Mouse (Mus musculus) lung, adult 2 months (tissue): Measurements from ENCODE around the gene Gfra4. TPM values are rescaled to one million over a fixed set of nuclear protein-coding genes. Genes with fewer than 3 reads are reported as not detected.

Experiments used
- DNase-seq: peaks from one replicate; pipeline ENCODE4 v3.0.0; 2022
- H3K4me1 ChIP-seq: fragments of 200-500 bp; 2 replicates; pipeline ENCODE4 v1.6.1; 2011; ENCODE audit warnings: low read length; ENCODE audit not compliant: control insufficient read depth, insufficient read depth
- H3K4me3 ChIP-seq: fragments of 200-500 bp; replicated peaks from 2 replicates; pipeline ENCODE3; 2011; ENCODE audit warnings: low read depth, mild to moderate bottlenecking, control low read depth, low read length; ENCODE audit errors: extremely low read depth
- CTCF ChIP-seq: fragments of 200-500 bp; IDR thresholded peaks from 2 replicates; pipeline ENCODE4 v1.5.1; 2011; ENCODE audit warnings: mild to moderate bottlenecking, low read length, control low read depth; ENCODE audit not compliant: insufficient read depth
- POLR2A ChIP-seq: fragments of 200-500 bp; IDR thresholded peaks from 2 replicates; pipeline ENCODE4 v1.6.1; 2011; ENCODE audit warnings: low read depth, mild to moderate bottlenecking, control low read depth, low read length, borderline replicate concordance; ENCODE audit errors: extremely low read depth
- WGBS: fragments of 180-500 bp; shearing (Covaris S2); methylation state at CpG from one replicate; pipeline ENCODE4 v1.1.7; 2018; 5-methylcytosine and 5-hydroxymethylcytosine counted together
- polyA plus RNA-seq: library from polyadenylated mRNA; depleted of rRNA; stranded (reverse); fragments of >200 nt; gene quantifications from 2 replicates; pipeline ENCODE4 v1.2.3, GENCODE M21; 2012; rRNA removed

The Gfra4 gene
- polyA plus RNA-seq: 7.3 and 10.9 TPM in 2 replicates

DNA sequence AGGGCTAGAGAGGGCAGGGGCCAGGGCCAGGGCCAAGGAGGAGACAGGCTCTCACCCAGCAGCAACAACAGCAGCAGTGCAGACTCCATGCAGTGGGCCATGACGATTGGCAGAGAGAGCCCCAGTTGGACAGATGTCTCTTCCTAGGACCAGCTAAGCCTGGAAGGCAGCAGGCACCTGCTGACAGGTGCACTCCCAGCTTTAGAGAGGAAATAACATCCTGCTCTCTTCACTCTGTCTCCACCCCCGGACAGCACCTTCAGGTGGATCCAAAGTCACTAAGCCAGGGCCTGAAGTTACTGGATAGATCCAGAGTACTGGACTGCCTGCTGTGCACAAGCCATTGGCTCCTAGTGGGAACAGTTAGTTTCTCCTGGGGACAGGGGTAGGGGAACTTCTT lies at the start of gene Gfra4:
Gene Gfra4, minus strand, starts transcription at position 101 of the 400 bp plus-strand sequence.
- Histone ChIP-seq H3K4me1 (no peaks in the 10 kb centered on the region), H3K4me3 (no peak within 1 kb of the TSS)
- no peak for DNase-seq
- TF ChIP-seq POLR2A (no peak), CTCF (no peak)
- WGBS: 78% methylated on average over 2 of the region's 2 CpGs

DNA sequence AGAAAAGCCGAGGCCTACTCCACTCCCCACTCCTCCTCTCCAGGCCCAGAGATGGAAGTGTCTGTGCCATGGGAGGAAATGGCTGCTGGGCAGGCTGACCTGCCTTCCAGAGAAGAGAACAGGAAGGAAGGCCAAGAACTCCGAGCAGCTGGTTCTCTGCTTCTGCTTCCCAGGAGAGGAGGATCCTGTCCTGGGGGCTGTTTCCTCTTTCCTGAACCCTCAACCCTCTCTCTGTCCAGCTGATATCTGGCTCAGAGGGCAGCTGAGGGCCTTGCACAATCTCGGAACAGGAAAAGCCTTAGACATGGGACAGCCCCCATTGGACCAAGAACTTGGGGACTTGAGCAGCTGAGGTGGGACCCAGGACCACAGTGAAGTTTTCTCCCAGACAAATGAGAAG lies 48.0 kb upstream of the Gfra4 start:
- H3K4me3 ChIP-seq: no peak overlapping the region
- DNase-seq: no peak
- WGBS: 49% methylated on average over 3 of the region's 3 CpGs
- peaks cover 1% of the 10 kb centered on the region; the same call in 1 of the 2 replicates for H3K4me1 ChIP-seq
- TF ChIP-seq POLR2A: no peak
- TF ChIP-seq CTCF: no peak

DNA sequence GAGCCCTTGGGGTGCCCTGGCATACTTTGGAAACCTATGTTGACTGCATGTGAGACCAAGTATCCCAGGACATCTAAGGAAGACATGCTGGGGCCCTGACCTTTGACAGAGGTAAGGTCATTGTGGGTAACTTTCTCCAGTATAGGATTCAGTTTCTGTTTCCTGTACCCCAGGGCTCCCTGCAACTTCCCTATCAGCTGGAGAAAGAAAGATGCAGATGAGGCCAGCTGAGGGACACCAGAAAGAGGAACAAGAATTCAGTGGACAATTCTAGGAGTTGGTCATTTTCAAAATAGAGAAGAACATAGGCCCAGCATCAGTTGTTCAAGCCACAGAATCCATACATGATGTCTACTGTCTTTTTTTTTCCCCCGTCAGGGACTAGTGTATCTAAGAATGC lies 46.7 kb upstream of the Gfra4 start:
- DNase-seq: no peak
- TF ChIP-seq CTCF: no peak
- no peak for TF ChIP-seq POLR2A
- Histone ChIP-seq H3K4me3 (no peak overlapping the region), H3K4me1 (no peaks in the 10 kb centered on the region)
- 82% methylated on average over 1 of the region's 1 CpGs for WGBS

DNA sequence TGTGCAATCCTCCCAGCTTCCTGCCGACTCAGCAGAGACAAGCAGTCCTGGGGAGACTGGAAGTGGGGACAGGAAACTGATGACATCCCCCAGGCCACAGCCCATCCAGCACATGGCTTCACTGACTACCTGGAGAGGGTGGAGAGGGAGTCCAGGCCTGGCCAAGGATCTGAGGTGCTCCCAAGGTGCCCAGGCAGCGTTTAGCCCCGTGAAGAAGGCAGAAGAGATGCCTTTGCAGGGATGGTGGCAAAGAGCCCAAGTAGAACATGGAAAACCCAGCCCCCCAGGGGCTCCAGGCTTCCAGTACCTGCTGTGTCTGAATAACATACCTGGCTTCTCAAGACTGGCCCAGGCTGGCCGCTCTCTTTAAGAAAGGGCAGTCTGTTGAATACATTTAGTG lies 45.7 kb upstream of the Gfra4 start:
- 71% methylated on average over 4 of the region's 4 CpGs for WGBS
- Histone ChIP-seq H3K4me3 (no peak overlapping the region), H3K4me1 (no peaks in the 10 kb centered on the region)
- TF ChIP-seq POLR2A (no peak), CTCF (no peak)
- DNase-seq: no peak

DNA sequence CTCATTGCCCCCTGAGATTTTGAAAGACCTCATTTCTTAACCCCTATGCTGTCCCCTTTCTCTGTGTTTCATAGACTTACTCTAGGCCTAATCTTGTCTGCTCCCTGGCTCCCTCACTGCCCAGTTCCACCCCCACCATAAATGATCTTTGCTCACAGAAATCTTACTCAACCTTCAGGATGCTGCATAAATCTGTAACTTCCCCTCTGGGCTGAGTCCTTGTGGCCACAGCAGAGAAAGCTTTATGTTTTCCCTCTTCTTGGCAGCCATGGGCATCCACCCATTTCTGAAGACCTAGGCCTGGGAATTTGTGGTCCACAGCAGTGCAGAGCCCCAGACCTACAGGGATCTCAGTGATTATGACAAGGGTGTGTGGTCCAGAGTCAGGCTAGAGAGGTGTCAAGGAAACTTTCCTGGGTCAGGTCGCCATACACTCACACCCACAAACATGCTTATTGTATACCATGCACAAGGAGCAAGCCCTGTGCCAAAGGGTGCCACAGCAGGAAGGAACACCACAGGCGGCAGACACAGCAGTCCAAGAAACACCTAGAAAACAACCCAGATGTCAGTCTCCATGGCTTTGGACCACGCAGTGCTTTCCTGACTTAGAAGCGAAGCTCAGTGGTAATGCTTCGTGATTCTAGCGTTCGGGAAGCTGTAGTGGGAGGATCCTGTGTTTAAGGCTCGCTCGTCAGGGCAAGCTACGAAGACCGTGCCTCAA lies 43.9 kb upstream of the Gfra4 start, which contains the start of gene Siglec1:
Gene Siglec1, minus strand, starts transcription at position 99 of the 724 bp plus-strand sequence.
- DNase-seq: no peak
- no peaks in the 10 kb centered on the region for H3K4me1 ChIP-seq
- no peak within 1 kb of the TSS for H3K4me3 ChIP-seq
- WGBS: 76% methylated on average over 11 of the region's 11 CpGs
- no peak for TF ChIP-seq CTCF
- TF ChIP-seq POLR2A: no peak

DNA sequence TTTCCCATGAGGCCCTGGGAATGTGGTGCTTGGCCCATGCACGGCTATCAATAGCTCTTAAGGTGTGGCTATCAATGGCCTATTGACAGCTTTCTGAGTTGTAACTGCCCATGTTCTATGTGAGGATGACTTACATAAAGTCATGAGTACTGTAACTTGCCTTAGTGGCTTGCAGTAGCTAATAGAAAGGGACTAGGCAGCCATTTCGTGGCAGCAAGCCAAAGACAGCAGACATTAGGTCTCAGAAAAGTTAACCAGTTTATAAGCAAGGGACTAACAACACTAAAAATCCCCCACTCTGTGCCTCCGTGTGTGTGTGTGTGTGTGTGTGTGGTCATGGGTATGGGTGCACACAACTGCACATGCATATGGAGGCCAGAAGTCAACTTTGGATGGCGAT lies 41.3 kb upstream of the Gfra4 start:
- H3K4me3 ChIP-seq: no peak overlapping the region
- no peak for TF ChIP-seq CTCF
- TF ChIP-seq POLR2A: no peak
- DNase-seq: no peak
- no peaks in the 10 kb centered on the region for H3K4me1 ChIP-seq
- 86% methylated on average over 4 of the region's 4 CpGs for WGBS

DNA sequence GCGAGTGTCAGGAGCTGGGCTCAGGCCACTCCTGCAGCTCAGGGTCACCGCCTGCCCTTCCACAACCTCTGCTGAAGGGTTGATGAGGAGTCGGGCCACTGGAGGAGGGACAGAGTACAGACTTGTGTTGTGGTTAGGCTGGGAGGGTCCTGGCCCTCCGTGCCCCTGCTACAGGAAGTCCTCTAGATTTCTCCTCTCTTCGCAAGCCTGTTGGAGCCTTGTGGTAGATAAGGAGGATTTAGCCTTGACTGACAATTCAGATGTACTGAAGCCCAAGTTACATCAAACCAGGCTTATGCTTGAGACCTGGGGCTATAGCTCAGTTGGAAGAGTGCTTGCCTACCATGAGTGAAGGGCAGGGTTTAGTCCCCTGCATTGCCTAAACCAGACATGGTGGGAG lies 37.6 kb upstream of the Gfra4 start:
- Histone ChIP-seq H3K4me1 (no peaks in the 10 kb centered on the region), H3K4me3 (no peak overlapping the region)
- WGBS: 68% methylated on average over 5 of the region's 5 CpGs
- DNase-seq: no peak
- no peak for TF ChIP-seq POLR2A
- TF ChIP-seq CTCF: no peak

DNA sequence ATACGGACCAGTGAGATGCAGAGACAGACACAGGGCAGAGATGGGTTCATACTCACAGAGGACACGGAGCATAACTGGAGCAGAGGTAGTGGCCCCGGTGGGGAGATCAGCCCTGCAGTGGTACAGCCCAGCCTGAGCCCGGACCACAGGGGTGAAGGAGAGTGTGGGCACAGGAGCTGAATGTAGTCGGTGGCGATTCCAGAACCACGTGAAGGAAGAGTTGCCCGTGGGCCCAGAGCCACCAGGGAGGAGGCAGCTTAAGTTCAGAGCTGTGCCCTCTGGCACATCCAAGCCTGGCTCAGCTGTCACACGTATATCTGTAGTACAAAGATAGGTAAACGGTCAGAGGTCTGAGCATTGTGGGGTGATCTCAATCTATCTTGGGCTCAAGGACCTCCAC lies 29.6 kb upstream of the Gfra4 start:
- no peak for DNase-seq
- 88% methylated on average over 10 of the region's 10 CpGs for WGBS
- Histone ChIP-seq H3K4me3 (no peak overlapping the region), H3K4me1 (no peaks in the 10 kb centered on the region)
- no peak for TF ChIP-seq CTCF
- no peak for TF ChIP-seq POLR2A

DNA sequence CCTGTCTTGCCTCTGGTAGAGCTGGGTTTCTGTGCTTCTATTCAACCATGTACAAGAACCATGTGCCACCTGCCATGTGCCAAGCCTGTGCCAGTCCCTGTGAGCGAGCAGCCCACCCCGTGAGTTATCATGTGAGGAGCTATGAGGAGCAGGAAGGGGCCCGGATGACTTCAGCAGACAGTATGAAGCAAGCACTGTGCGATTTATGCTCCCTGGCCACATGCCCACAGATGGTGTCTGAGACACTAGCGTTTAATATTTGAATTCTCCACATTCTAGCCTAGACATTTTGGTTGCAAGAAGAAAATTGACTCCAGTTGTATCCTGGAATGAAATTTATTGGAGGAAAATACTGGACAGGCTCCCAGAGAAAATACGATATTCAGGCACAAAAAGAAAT lies 24.6 kb upstream of the Gfra4 start:
- 50% methylated on average over 6 of the region's 6 CpGs for WGBS
- no peak for DNase-seq
- TF ChIP-seq CTCF (no peak), POLR2A (no peak)
- H3K4me1 ChIP-seq: no peaks in the 10 kb centered on the region
- H3K4me3 ChIP-seq: no peak overlapping the region

DNA sequence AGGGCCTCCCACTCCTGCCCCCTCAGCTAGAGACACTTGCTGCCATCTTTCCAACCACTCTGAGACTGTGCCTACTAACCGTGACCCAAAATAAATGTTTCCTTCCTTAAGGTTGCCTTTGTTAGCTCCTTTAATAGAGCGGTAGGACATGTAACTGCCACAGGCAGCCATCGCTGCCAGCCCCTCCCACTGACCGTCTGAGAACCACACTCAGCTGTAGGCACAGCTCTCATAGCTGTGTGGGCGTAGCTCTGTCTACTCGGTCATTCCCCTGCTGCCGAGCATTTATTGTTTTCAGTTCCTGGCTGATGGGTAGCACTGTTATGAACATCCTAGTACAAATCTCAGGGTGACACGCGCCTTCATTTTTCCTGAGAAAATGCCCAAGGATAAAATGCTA lies 23.5 kb upstream of the Gfra4 start:
- WGBS: 59% methylated on average over 9 of the region's 9 CpGs
- TF ChIP-seq POLR2A (no peak), CTCF (no peak)

More for the DNA sequence above, 23.5 kb upstream of the Gfra4 start:
- no peak for DNase-seq
- Histone ChIP-seq H3K4me3 (no peak overlapping the region), H3K4me1 (no peaks in the 10 kb centered on the region)
